In genomic region chr9:57814014-57814413, GRCm38 (mm10) we compare ENCODE assay signal across 13 mouse cellular contexts. TPM values are rescaled to one million over a fixed set of nuclear protein-coding genes. Genes with fewer than 3 reads are reported as not detected.
DNase-seq lines count a peak whose midpoint lies in the region; ATAC-seq lines count a peak whose summit lies in the region.
"Had no signal": no experiment of that assay in that cellular context is flagged by ENCODE, and none has a peak within 500 bp of the region (broad histone marks: within the 10 kb centered on the region; RNA-seq: fewer than 3 reads in every experiment).

No protein-coding gene starts in this region.

- 46% methylated on average over 1 of the region's 1 CpGs for WGBS in heart, embryonic 14.5 days
- WGBS in midbrain, embryonic 14.5 days: 12% methylated on average over 1 of the region's 1 CpGs
- WGBS in midbrain, embryonic 11.5 days: 22% methylated on average over 1 of the region's 1 CpGs
- 19% methylated on average over 1 of the region's 1 CpGs for WGBS in limb, embryonic 10.5 days

- H3K4me3 ChIP-seq in heart, embryonic 14.5 days (ENCODE audit: control insufficient read depth in 1 of 2, insufficient read depth in 1 of 2, low read depth in 1 of 2, low read length in 2 of 2): no peak overlapping the region
- H3K4me3 ChIP-seq in midbrain, embryonic 14.5 days (replicated peaks; ENCODE audit: low read depth, low read length): no peak overlapping the region
- no peak overlapping the region for H3K4me3 ChIP-seq in midbrain, embryonic 11.5 days (ENCODE audit: low read depth, low read length)
- no peak overlapping the region for H3K4me3 ChIP-seq in limb, embryonic 10.5 days
- H3K4me3 ChIP-seq: layer of hippocampus, adult 2 months had no signal

- no peak overlapping the region for H3K9ac ChIP-seq in heart, embryonic 14.5 days (ENCODE audit: low read length)
- no peak overlapping the region for H3K9ac ChIP-seq in midbrain, embryonic 14.5 days (replicated peaks; ENCODE audit: low read length)
- no peak overlapping the region for H3K9ac ChIP-seq in midbrain, embryonic 11.5 days (ENCODE audit: low read length)
- H3K9ac ChIP-seq: liver, postnatal 0 days had no signal

- DNase-seq in embryo, embryonic 9.5 days (ENCODE audit: extremely low spot score): peak; percentile 19
- no peak for DNase-seq in embryo, embryonic 10 days (ENCODE audit: low spot score)
- DNase-seq in heart, adult 18-20 months: no peak
- DNase-seq in midbrain, embryonic 14.5 days: no peak
- no peak for DNase-seq in midbrain, embryonic 11.5 days (ENCODE audit: low spot score, missing footprints)
- no peak for DNase-seq in limb, embryonic 10.5 days (ENCODE audit: low spot score)
- DNase-seq in adrenal gland, postnatal 14 days: no peak
- DNase-seq: cerebellum, adult 9-10 months; embryo, embryonic 11 days; liver, postnatal 0 days; lung, postnatal 36 days had no signal

- peaks cover 46 to 76% of the 10 kb centered on the region in 2 experiments for H3K4me1 ChIP-seq in heart, embryonic 14.5 days (ENCODE audit: control insufficient read depth in 2 of 2, insufficient read depth in 2 of 2, low read length in 2 of 2)
- H3K4me1 ChIP-seq in midbrain, embryonic 14.5 days (ENCODE audit: control insufficient read depth, insufficient read depth, low read length): peaks cover 60% of the 10 kb centered on the region
- H3K4me1 ChIP-seq in midbrain, embryonic 11.5 days (ENCODE audit: control insufficient read depth, insufficient read depth, low read length): peaks cover 26% of the 10 kb centered on the region
- H3K4me1 ChIP-seq in limb, embryonic 10.5 days: peaks cover 100% of the 10 kb centered on the region

- no peaks in the 10 kb centered on the region for H3K9me3 ChIP-seq in heart, embryonic 14.5 days (ENCODE audit: control insufficient read depth, low read length)
- no peaks in the 10 kb centered on the region for H3K9me3 ChIP-seq in midbrain, embryonic 14.5 days (ENCODE audit: control insufficient read depth, low read length)
- no peaks in the 10 kb centered on the region for H3K9me3 ChIP-seq in midbrain, embryonic 11.5 days (ENCODE audit: control insufficient read depth, low read length)
- no peaks in the 10 kb centered on the region for H3K9me3 ChIP-seq in limb, embryonic 10.5 days (replicated peaks)

- no peaks in the 10 kb centered on the region for H3K27me3 ChIP-seq in heart, embryonic 14.5 days (ENCODE audit: control insufficient read depth, insufficient read depth, low read length)
- no peaks in the 10 kb centered on the region for H3K27me3 ChIP-seq in midbrain, embryonic 14.5 days (ENCODE audit: control insufficient read depth, insufficient read depth, low read length)
- no peaks in the 10 kb centered on the region for H3K27me3 ChIP-seq in midbrain, embryonic 11.5 days (ENCODE audit: control insufficient read depth, insufficient read depth, low read length)
- no peaks in the 10 kb centered on the region for H3K27me3 ChIP-seq in limb, embryonic 10.5 days (ENCODE audit: low read depth, poor library complexity, severe bottlenecking)

- 0 out of 2 replicates have a peak overlapping the region, but pooled peaks have one; percentile 7 for H3K4me2 ChIP-seq in heart, embryonic 14.5 days (ENCODE audit: low read length)
- H3K4me2 ChIP-seq in midbrain, embryonic 14.5 days (ENCODE audit: low read length): no peak overlapping the region
- H3K4me2 ChIP-seq in midbrain, embryonic 11.5 days: no peak overlapping the region

- H3K27ac ChIP-seq in heart, embryonic 14.5 days (replicated peaks in 1 of 2; ENCODE audit: control insufficient read depth in 1 of 2, insufficient read depth in 1 of 2, low read depth in 2 of 2, low read length in 2 of 2): peak overlapping the region; percentile 28 to 31; a peak in 2 of 4 replicates
- peak overlapping the region; percentile 28 for H3K27ac ChIP-seq in midbrain, embryonic 14.5 days (replicated peaks; ENCODE audit: low read depth, low read length)
- no peak overlapping the region for H3K27ac ChIP-seq in midbrain, embryonic 11.5 days (ENCODE audit: low read depth, low read length)
- H3K27ac ChIP-seq in limb, embryonic 10.5 days: peak overlapping the region; percentile 27; the same call in 1 of the 2 replicates
- H3K27ac ChIP-seq: layer of hippocampus, adult 2 months had no signal

- 0 out of 2 replicates have a peak, but pooled peaks cover 4% of the 10 kb centered on the region for H3K36me3 ChIP-seq in heart, embryonic 14.5 days (ENCODE audit: control insufficient read depth, insufficient read depth, low read length)
- no peaks in the 10 kb centered on the region for H3K36me3 ChIP-seq in midbrain, embryonic 14.5 days (ENCODE audit: control insufficient read depth, insufficient read depth, low read length)
- H3K36me3 ChIP-seq in midbrain, embryonic 11.5 days (ENCODE audit: control insufficient read depth, insufficient read depth, low read length): no peaks in the 10 kb centered on the region
- H3K36me3 ChIP-seq in limb, embryonic 10.5 days: peaks cover 14% of the 10 kb centered on the region

- ATAC-seq in heart, embryonic 14.5 days (ENCODE audit: insufficient number of reproducible peaks, insufficient read depth, low FRiP score, low read depth): no peak
- ATAC-seq in midbrain, embryonic 14.5 days (ENCODE audit: low FRiP score, low TSS enrichment): no peak
- no peak for ATAC-seq in midbrain, embryonic 11.5 days (ENCODE audit: low FRiP score)
- ATAC-seq: liver, postnatal 0 days had no signal

RNA-seq across cellular contexts. Expression of gene Arid3b, which starts 22.6 kb away (rescaled TPM):
- polyA plus RNA-seq in heart, embryonic 14.5 days (2014; fragmentation: Nextera tagmentation; extraction: Ambion mirVana): 8.1 and 8.8 TPM in 2 replicates
- 1 to 10 TPM; 3.7 to 4.9 TPM for total RNA-seq in heart, adult 18-20 months (2021)
- polyA plus RNA-seq in midbrain, embryonic 14.5 days (2014; fragmentation: Nextera tagmentation; extraction: Ambion mirVana): 8.7 and 9.6 TPM in 2 replicates
- polyA plus RNA-seq in midbrain, embryonic 11.5 days (2014; fragmentation: Nextera tagmentation; extraction: Ambion mirVana): 22.0 and 25.7 TPM in 2 replicates
- 56.8 and 62.9 TPM in 2 replicates for polyA plus RNA-seq in limb, embryonic 10.5 days (2016; fragmentation: Nextera tagmentation; extraction: Ambion mirVana)
- total RNA-seq in adrenal gland, postnatal 14 days (2021): 4.2 and 6.1 TPM in 2 replicates

RNA-seq across cellular contexts. Expression of gene Clk3, which starts 48.4 kb away (rescaled TPM):
- polyA plus RNA-seq in heart, embryonic 14.5 days (2014; fragmentation: Nextera tagmentation; extraction: Ambion mirVana): 46.3 and 53.2 TPM in 2 replicates
- 10 to 100 TPM; 21.3 to 29.0 TPM for total RNA-seq in heart, adult 18-20 months (2021)
- polyA plus RNA-seq in midbrain, embryonic 14.5 days (2014; fragmentation: Nextera tagmentation; extraction: Ambion mirVana): 66.3 and 68.7 TPM in 2 replicates
- 84.2 and 91.6 TPM in 2 replicates for polyA plus RNA-seq in midbrain, embryonic 11.5 days (2014; fragmentation: Nextera tagmentation; extraction: Ambion mirVana)
- polyA plus RNA-seq in limb, embryonic 10.5 days (2016; fragmentation: Nextera tagmentation; extraction: Ambion mirVana): 93.2 and 95.9 TPM in 2 replicates
- 55.0 and 66.5 TPM in 2 replicates for total RNA-seq in adrenal gland, postnatal 14 days (2021)
